Mouse (Mus musculus) left cerebral cortex, adult 2 months (tissue): Measurements from ENCODE around the gene Sbsn. TPM values are rescaled to one million over a fixed set of nuclear protein-coding genes. Genes with fewer than 3 reads are reported as not detected.
"Not testable (repeated sequence)": the region's sequence is repeated elsewhere in the genome, so short reads cannot be mapped to it uniquely, and the experiment has no call there.

Experiments
- DNase-seq, 2 experiments: peaks; one replicate each; pipeline ENCODE4 v3.0.0; 2021 to 2022; ENCODE audit warnings: low spot score in 2 of 2, mixed read lengths in 1 of 2; ENCODE audit errors: extremely low spot score in 1 of 2
- H3K27ac ChIP-seq: fragments of 200-600 bp; 2 replicates; pipeline ENCODE4 v1.8.1; 2022
- H3K4me3 ChIP-seq: fragments of 200-600 bp; 2 replicates; pipeline ENCODE4 v1.8.1; 2022
- CTCF ChIP-seq: fragments of 200-600 bp; IDR thresholded peaks from 2 replicates; pipeline ENCODE4 v1.8.1; 2022; ENCODE audit warnings: antibody characterized with exemption, mild to moderate bottlenecking, moderate library complexity
- intact Hi-C: fragments of 180-260 bp; cut with DNase I; formaldehyde crosslinking; loops from one replicate; pipeline ENCODE4 v1.15.1; 2025
- total RNA-seq, 2 experiments: library from RNA; stranded (reverse); gene quantifications; 2 replicates each; pipeline ENCODE4 v1.2.3; 2021

Gene Sbsn
- total RNA-seq, 2 experiments from 2014 or later, result 7.8 to 8.7 TPM

DNA sequence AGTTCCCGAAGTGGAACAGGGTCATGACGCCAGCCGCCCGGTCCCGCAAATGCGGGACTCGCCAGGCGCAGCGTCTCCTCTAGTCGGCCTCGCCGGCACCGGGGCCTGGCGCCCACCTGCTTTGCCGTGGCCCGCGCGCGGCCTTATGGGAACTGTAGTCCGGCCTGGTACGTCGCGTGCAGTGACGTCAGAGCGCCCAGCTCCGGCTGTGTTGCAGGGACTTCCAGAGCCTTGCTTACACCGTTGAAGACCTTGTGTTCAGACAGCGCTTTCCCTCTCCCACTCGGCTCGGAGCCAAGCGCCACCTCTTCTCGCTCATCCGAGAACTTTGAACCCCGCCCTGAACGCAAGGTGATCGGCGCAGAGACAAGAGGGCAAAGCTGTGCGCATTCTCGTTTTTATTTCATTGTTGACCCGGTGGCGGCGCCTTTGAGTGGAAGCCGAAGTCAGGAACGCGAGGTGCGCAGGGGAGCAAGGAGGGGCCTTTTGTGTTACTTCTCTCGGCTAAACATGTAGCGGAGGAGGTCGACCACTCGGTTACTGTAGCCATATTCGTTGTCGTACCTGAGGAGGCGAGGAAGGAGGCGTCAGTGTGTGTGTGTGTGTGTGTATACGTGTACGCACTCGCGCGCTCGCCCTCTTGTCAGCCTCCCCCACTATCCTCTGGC lies 21.7 kb upstream of the Sbsn start, which contains the start of gene Tmem147:
Gene Tmem147, minus strand, starts transcription at position 145 of the 668 bp plus-strand sequence.
- Histone ChIP-seq H3K27ac (peak within 1 kb of the TSS; percentile 95), H3K4me3 (peak within 1 kb of the TSS; percentile 80)
- peak; percentile 21 for TF ChIP-seq CTCF
- peak; percentile 97 to 98 for DNase-seq
- intact Hi-C loops, result loop anchor here (1.0 to 10.0 kb wide), 5 partner anchors 64 to 345 kb away; partner anchors contain the start of genes Ffar1, Fxyd3, Kmt2b and Rbm42

DNA sequence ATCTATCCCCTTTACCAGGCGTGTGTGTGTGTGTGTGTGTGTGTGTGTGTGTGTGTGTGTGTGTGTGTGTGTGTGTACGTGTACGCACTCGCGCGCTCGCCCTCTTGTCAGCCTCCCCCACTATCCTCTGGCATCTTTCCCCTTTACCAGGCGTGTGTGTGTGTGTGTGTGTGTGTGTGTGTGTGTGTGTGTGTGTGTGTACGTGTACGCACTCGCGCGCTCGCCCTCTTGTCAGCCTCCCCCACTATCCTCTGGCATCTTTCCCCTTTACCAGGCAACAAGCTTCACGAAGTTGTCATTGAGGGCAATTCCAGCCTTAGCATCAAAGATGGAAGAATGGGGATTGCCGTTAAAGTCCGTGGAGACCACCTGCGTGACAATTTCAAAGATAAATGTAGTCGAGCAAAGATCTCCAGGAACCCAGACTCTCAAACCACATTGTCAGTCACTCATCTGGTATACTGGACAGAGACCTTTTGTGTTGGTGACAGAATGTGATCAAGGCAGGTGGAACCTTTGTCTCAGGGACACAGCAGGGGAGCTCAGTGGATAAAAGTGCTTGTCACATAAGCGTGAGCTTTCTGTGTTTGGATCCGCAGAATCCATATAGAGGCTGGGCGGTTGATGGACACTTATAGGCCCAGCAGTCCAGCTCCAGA lies 21.1 kb upstream of the Sbsn start:
- intact Hi-C loops, result loop anchor here (10.0 kb wide), 1 partner anchor 345 kb away; the partner anchor contains the start of gene Fxyd3
- not testable (repeated sequence) for H3K27ac ChIP-seq, DNase-seq
- H3K4me3 ChIP-seq, result peak overlapping the region; percentile 80

DNA sequence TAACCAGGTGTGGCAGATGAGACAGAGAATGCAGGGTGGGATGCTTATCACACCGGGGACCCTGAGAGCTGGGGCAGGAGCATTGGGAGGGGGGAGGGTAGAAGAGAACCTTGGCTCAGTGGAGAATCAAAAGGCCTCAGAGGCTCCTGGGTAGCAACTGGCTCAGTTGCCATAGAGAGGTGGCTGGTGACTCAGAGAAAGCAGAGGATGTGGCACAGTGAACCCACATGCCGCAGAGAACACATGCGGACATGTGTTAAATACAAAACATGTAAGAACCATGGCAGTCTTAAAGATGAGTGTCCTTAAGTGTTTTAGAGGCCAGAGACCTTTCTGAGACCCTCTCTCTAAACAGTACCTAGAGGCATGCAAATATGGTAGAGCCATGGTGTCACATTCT lies 15.1 kb upstream of the Sbsn start:
- no peak for DNase-seq
- no peak for TF ChIP-seq CTCF
- H3K4me3 ChIP-seq, result no peak overlapping the region
- no peak overlapping the region for H3K27ac ChIP-seq
- intact Hi-C loops, result loop anchor here (10.0 kb wide), 1 partner anchor 339 kb away; the partner anchor contains the start of gene Fxyd3

DNA sequence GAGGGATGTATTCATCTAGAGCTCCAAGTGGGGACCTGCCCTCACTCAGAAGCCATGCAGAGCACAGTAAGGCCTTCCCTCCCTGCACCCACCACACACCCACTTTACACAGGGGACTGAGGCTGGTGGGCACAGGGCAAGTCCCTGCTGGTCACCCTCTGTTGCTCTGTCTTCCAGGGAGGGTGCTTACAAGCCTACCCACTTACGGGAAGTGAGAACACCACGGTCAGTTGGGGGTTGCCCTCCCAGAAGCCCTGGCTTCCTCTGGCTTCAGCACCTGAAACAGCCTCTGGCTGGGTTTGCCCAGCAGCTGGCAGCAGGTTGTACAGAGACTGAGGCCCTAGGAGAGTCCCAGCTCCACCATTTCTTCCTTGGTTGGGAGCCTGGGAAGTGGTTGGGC lies 8.7 kb upstream of the Sbsn start:
- intact Hi-C loops, H3K27ac ChIP-seq, H3K4me3 ChIP-seq, DNase-seq: not testable (repeated sequence)

DNA sequence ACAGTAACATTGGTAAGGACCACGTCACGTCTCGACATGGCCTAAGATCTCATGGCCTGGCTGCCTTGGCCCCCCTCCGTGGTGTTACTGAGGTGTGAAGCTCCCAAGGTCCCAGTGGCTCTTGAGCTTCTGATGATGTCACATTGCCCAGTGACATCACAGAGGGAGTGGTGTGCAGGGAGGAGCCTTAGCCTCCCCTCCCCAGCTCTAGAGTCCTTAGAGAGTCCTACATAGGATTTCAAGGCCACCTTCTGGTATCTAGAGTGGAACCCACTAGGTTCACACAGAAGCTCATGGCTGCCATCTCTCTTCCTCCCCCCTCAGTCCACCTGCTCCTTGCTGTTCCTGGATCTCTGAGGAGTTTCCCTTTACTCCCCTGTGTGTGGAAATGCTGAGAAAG lies 7.7 kb upstream of the Sbsn start, which contains the start of gene Gapdhs:
Gene Gapdhs, minus strand, starts transcription at position 65 of the 400 bp plus-strand sequence.
- intact Hi-C loops, DNase-seq, H3K4me3 ChIP-seq, H3K27ac ChIP-seq: not testable (repeated sequence)

DNA sequence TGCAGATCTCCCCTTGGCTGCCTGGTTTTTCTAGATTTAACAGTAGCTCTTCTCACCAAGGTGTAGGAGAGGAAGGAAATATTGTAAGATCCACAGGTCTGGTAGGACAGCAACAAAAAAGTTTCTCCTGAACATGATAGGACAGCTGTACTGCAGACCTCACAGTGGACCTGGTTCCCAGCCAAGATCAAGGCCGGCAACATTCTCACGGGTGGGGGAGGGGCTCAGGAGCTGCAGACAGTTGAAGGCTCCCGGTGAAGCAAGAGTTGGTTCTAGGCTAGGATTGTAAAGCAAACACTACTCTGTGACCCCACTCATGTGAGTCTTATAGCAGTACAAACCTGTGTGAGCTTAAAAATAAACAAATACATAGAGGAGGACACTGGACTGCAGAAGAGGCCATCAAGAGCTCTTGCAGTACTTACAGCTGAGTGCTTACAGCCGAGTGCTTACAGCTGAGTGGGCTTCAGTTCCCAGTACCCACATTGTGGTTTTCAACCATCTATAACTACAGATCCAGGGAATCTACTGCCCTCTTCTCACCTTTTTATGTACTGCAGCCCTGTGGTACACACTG lies 7.2 kb upstream of the Sbsn start:
- DNase-seq, result no peak
- Histone ChIP-seq H3K4me3 (no peak overlapping the region), H3K27ac (no peak overlapping the region)
- TF ChIP-seq CTCF, result no peak; the same call in 1 of the 2 replicates
- intact Hi-C loops, result no loop called here

DNA sequence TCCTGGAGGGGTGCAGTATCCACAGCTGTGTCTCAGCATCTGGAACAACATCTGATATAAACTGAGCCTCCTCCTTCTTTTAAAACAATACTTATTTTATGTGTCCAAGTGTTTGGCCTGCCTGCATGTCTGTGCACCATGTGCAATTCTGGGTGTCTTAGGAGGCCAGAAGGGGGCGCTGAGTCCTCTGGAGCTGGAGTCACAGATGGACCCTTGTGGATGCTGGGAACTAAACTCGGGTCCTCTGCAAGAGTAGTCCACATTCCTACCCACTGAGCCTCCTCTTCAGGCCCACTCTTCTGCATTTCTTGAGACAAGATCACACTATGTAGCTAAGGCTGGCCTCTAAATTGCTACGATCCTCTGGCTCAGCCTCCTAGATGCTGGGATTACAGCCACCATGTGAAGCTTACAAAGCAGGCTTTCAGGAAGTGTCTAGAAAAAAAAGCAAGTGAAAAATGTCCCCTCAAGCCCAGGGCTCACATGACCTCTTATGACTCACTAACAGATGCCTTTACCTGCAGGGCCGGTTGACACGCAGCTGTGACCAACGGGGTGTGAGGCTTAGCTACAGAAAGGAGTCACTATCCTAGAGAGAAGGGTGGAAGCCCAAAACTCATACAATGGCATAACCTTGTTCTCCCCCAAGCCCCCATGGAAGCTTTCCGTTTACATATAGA lies 3.6 kb upstream of the Sbsn start:
- Histone ChIP-seq H3K4me3 (no peak overlapping the region), H3K27ac (no peak overlapping the region)
- intact Hi-C loops, result no loop called here
- no peak for DNase-seq
- TF ChIP-seq CTCF, result no peak; the same call in 1 of the 2 replicates

DNA sequence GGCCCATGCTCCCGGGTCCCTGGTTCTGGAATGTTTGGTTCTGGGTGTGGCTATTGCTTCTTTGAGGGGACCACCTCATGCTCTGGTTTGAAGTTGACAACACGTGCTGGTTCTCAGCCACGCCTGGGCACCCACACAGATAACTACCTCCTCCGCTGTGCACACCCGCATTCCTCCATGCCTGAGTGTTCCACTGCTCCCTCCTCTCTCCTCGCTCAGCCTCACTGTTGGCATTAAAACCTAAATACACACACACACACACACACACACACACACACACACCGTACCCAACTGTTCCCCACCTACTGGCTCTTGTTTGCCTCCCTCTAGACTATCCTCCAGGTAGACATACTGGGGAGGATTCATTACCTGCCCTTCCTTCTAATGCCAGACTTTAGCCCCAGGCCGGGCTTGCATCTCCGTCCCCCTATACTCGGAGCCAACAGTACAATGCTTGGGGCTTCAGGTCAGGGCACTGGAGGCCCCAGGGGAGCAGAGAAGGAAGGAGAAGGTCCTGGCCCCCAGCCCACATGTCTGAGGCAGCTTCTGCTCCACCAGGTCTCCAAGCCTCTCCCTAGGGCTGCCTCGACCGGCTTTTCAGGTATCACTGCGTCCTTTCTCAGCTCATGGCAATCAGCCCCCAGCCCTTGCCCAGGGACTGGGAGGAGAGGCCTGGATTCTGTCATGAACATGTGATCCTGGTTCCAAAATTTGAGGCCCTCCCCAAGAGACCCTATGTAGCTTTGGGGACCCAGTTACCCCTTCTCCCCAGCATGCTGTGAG lies 1.3 kb upstream of the Sbsn start:
- no peak overlapping the region for H3K27ac ChIP-seq
- intact Hi-C loops, result no loop called here
- no peak for DNase-seq
- H3K4me3 ChIP-seq, result no peak overlapping the region
- no peak for TF ChIP-seq CTCF

DNA sequence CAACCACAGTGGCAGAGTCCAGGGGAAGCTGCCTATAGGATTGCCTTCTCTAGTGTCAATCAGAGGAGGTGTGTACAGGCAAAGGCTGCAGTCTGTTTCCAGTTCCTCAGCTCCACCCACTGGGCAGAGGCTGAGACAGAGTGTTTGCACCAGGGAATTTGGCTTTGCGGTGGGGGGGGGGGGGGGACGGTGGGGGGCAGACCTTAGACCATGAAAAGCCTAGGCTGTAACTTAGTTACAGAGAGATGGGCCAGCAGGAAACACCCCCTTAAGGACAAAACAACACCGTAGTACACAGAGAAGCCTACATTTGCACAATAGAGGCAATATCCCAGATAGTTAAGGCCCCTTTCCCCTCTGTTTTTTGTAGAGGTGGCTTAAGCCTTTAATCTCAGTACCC lies 5.7 kb downstream of the Sbsn start:
- no peak for TF ChIP-seq CTCF
- no peak for DNase-seq
- H3K27ac ChIP-seq, result no peak overlapping the region
- intact Hi-C loops, result loop anchor here (5.0 kb wide), 1 partner anchor 40 kb away; no protein-coding TSS in a partner anchor
- H3K4me3 ChIP-seq, result no peak overlapping the region

DNA sequence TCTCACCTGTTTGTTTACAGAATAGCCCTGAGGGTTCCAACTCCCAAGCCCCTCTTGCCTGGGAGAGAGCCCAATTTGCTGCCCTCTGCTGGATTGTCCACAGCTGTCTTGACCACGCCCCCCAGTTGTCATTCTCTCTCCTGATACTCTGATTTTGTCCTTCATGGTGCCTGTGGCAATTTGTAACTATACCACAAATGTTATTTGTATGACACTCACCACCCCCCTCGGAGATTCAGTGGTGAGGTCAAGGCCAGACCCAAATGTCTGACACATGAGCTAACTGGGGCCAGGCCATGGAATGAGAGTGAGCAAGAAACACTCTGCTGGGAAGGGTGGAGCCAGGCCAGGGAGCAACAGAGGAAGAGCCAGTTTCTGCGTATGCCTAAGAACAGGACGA lies 7.6 kb downstream of the Sbsn start:
- no peak overlapping the region for H3K4me3 ChIP-seq
- no peak for DNase-seq
- peak; percentile 39 for TF ChIP-seq CTCF
- intact Hi-C loops, result loop anchor here (5.0 kb wide), 1 partner anchor 42 kb away; no protein-coding TSS in a partner anchor
- H3K27ac ChIP-seq, result no peak overlapping the region

DNA sequence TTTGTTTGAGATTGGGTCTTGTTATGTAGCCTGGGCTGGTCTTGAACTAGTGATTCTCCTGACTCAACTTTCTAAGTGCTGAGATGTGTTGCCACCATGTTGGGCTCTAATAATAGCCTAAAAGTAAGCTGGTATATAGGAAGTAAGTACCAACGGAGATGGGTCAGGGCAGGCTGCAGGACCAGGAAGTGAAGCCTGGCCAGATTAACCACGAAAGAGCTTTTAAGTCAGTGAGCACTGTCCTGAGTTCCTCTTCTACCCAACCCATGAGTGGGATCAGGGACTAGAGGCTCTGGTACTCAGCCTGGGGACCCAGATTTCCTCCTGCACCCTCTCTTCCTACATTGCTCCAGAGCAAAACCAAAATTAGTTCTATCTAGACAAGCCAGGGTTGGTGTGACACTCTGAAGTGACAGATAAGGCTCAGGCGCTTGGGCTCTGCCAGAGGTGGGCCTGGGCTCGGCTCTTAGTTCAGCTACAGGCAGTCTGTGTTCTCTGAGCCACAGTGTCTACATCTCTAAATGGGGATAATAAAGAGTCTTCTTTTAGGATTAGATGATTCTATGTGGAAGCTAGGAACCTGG lies 10.6 kb downstream of the Sbsn start:
- intact Hi-C loops, result no loop called here
- no peak for TF ChIP-seq CTCF
- Histone ChIP-seq H3K4me3 (no peak overlapping the region), H3K27ac (no peak overlapping the region)
- DNase-seq, result no peak
